Mouse (Mus musculus) forebrain, embryonic 10.5 days (tissue): ENCODE measurements around the gene Trio. TPM values are rescaled to one million over a fixed set of nuclear protein-coding genes. Genes with fewer than 3 reads are reported as not detected.

ENCODE experiments used
- DNase-seq: peaks from one replicate; pipeline ENCODE4 v3.0.0-alpha.2; 2017; ENCODE audit warnings: low spot score; ENCODE audit errors: extremely low spot score
- H3K27ac ChIP-seq: fragments of 300-500 bp; sonication (generic); 2 replicates; pipeline ENCODE4 v1.5.1; 2016; ENCODE audit warnings: mild to moderate bottlenecking
- H3K27me3 ChIP-seq: fragments of 300-500 bp; sonication (generic); 2 replicates; pipeline ENCODE4 v1.6.1; 2016; ENCODE audit warnings: mild to moderate bottlenecking; ENCODE audit not compliant: poor library complexity, severe bottlenecking
- H3K36me3 ChIP-seq: fragments of 300-500 bp; sonication (generic); replicated peaks from 2 replicates; pipeline ENCODE4 v1.6.1; 2016; ENCODE audit warnings: mild to moderate bottlenecking, moderate library complexity
- H3K4me1 ChIP-seq: fragments of 300-500 bp; sonication (generic); 2 replicates; pipeline ENCODE4 v1.6.1; 2016
- H3K4me3 ChIP-seq: fragments of 300-500 bp; sonication (generic); 2 replicates; pipeline ENCODE4 v1.5.1; 2016; ENCODE audit warnings: mild to moderate bottlenecking, moderate library complexity
- H3K9me3 ChIP-seq: fragments of 300-500 bp; sonication (generic); 2 replicates; pipeline ENCODE4 v1.6.1; 2016; ENCODE audit warnings: mild to moderate bottlenecking, moderate library complexity
- WGBS: fragments of 180-500 bp; shearing (Covaris S2); methylation state at CpG from one replicate; pipeline ENCODE4 v1.1.7; 2016; 5-methylcytosine and 5-hydroxymethylcytosine counted together
- polyA plus RNA-seq: library from polyadenylated mRNA; unstranded; fragments of >200 nt; fragmentation: Nextera tagmentation; extraction: Ambion mirVana; gene quantifications from 2 replicates; pipeline ENCODE4 v1.2.1, GENCODE M21; 2016

Gene Trio
- polyA plus RNA-seq, 1 experiment from 2014 or later, result 29.2 TPM

- Histone ChIP-seq H3K4me3 (no peak overlapping the region), H3K4me1 (peaks cover 45% of the 10 kb centered on the region)
- WGBS, result 96% methylated on average over 9 of the region's 9 CpGs
Measured at GRCm38 (mm10) chr15:27949196-27949595, 76.5 kb downstream of the Trio start.

GRCm38 (mm10) chr15:27947880-27948279 lies 77.8 kb downstream of the Trio start:
- Histone ChIP-seq H3K4me1 (peaks cover 45% of the 10 kb centered on the region), H3K9me3 (no peaks in the 10 kb centered on the region), H3K36me3 (no peaks in the 10 kb centered on the region), H3K4me3 (no peak overlapping the region), H3K27me3 (no peaks in the 10 kb centered on the region), H3K27ac (no peak overlapping the region)
- no peak for DNase-seq
- WGBS, result 86% methylated on average over 3 of the region's 3 CpGs

More at GRCm38 (mm10) chr15:27949196-27949595, 76.5 kb downstream of the Trio start:
- no peak overlapping the region for H3K27ac ChIP-seq
- no peaks in the 10 kb centered on the region for H3K9me3 ChIP-seq
- no peaks in the 10 kb centered on the region for H3K36me3 ChIP-seq
- DNase-seq, result no peak
- H3K27me3 ChIP-seq, result no peaks in the 10 kb centered on the region

GRCm38 (mm10) chr15:27945570-27945969 lies 80.1 kb downstream of the Trio start:
- peaks cover 60% of the 10 kb centered on the region for H3K4me1 ChIP-seq
- 84% methylated on average over 9 of the region's 9 CpGs for WGBS
- DNase-seq, result no peak
- no peaks in the 10 kb centered on the region for H3K9me3 ChIP-seq
- no peaks in the 10 kb centered on the region for H3K27me3 ChIP-seq
- no peak overlapping the region for H3K27ac ChIP-seq
- H3K4me3 ChIP-seq, result no peak overlapping the region
- no peaks in the 10 kb centered on the region for H3K36me3 ChIP-seq

GRCm38 (mm10) chr15:27944898-27945297 lies 80.8 kb downstream of the Trio start:
- no peaks in the 10 kb centered on the region for H3K9me3 ChIP-seq
- no peak for DNase-seq
- H3K4me3 ChIP-seq, result no peak overlapping the region
- WGBS, result 91% methylated on average over 11 of the region's 11 CpGs
- peaks cover 67% of the 10 kb centered on the region for H3K4me1 ChIP-seq
- H3K27ac ChIP-seq, result no peak overlapping the region
- no peaks in the 10 kb centered on the region for H3K36me3 ChIP-seq
- H3K27me3 ChIP-seq, result no peaks in the 10 kb centered on the region

DNA sequence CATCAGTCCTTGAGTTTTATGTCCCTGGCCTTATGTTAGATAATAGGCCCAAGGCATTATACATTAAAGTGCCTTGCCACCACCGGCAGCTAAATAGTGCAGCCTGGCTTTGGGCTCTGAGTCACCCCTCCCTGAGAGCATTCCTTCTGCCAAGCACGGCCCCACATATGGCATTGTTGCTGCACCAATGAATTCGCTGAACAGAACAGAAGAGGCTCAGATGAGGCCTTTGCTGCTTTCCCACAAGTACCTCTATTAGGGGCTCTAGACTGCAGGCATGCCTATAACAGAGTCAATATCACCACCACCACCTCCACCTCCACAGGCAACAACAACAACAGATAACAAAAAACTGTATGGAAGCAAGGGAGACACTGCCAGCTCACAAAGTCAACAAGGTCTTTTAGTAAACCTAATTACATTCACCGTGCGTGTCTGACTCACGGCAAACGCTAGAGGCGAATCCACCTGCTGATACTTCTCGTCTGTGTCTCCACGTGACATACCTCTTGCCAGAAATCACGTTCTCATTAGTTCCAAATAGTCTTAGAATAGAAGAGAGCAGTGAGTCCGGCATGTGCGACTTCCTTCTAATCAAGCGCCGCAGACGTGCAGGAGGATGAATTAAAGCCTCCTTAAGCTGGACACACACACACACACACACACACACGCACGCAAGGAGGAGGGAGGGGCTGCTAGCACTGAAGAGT lies 82.0 kb downstream of the Trio start:
- H3K27me3 ChIP-seq, result no peaks in the 10 kb centered on the region
- no peak for DNase-seq
- peaks cover 78% of the 10 kb centered on the region for H3K4me1 ChIP-seq
- H3K4me3 ChIP-seq, result no peak overlapping the region
- 54% methylated on average over 18 of the region's 18 CpGs for WGBS
- H3K27ac ChIP-seq, result peak overlapping the region; percentile 62; the same call in 1 of the 2 replicates
- no peaks in the 10 kb centered on the region for H3K36me3 ChIP-seq
- no peaks in the 10 kb centered on the region for H3K9me3 ChIP-seq

DNA sequence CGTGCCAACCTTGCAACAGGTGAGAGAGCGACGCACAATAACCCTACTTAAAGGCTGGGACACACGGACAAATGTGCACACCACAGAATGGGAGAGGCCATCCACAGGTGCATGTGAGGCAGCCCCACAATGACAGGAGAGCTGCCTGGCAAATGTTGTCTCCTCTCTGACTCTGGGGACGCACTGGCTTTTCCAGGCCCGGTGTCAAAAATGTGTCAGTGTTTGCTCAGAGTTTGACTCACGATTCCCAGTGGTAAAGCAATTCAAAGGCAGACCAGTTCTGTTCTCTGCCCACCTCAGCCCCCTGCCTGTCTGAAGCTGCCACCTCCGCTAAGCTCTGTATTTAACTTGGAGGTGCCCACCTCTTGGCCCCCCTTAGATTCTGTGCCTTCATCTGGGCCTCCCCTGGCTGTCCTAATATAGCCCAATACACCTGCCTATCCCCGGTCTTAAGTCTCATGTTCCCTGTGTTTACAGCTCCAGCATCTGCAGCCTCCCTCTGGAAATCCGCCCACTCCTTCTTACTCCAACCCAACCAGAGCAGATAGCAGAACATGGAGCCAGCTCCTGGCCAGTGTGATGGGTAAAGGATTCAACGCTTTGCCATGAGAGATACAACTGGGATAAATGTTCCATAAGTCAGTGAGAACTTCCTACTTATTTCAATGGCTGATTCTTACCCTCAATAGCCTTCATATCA lies 83.3 kb downstream of the Trio start:
- Histone ChIP-seq H3K9me3 (no peaks in the 10 kb centered on the region), H3K27ac (no peak overlapping the region), H3K27me3 (no peaks in the 10 kb centered on the region), H3K4me1 (peaks cover 91% of the 10 kb centered on the region), H3K36me3 (no peaks in the 10 kb centered on the region), H3K4me3 (no peak overlapping the region)
- WGBS, result 87% methylated on average over 11 of the region's 11 CpGs
- no peak for DNase-seq

- H3K36me3 ChIP-seq, result no peaks in the 10 kb centered on the region
- no peak overlapping the region; the same call in 1 of the 2 replicates for H3K27ac ChIP-seq
- DNase-seq, result no peak
- peaks cover 98% of the 10 kb centered on the region for H3K4me1 ChIP-seq
- H3K27me3 ChIP-seq, result no peaks in the 10 kb centered on the region
- 85% methylated on average over 8 of the region's 8 CpGs for WGBS
- no peaks in the 10 kb centered on the region for H3K9me3 ChIP-seq
- H3K4me3 ChIP-seq, result no peak overlapping the region
Measured at GRCm38 (mm10) chr15:27941441-27941840, 84.2 kb downstream of the Trio start.

GRCm38 (mm10) chr15:27941020-27941419 lies 84.6 kb downstream of the Trio start:
- Histone ChIP-seq H3K4me3 (no peak overlapping the region), H3K27me3 (no peaks in the 10 kb centered on the region), H3K27ac (no peak overlapping the region), H3K36me3 (no peaks in the 10 kb centered on the region), H3K4me1 (peaks cover 98% of the 10 kb centered on the region), H3K9me3 (no peaks in the 10 kb centered on the region)
- WGBS, result 88% methylated on average over 8 of the region's 8 CpGs
- DNase-seq, result no peak

- WGBS, result 79% methylated on average over 4 of the region's 4 CpGs
Measured at GRCm38 (mm10) chr15:27940032-27940431, 85.6 kb downstream of the Trio start.

DNA sequence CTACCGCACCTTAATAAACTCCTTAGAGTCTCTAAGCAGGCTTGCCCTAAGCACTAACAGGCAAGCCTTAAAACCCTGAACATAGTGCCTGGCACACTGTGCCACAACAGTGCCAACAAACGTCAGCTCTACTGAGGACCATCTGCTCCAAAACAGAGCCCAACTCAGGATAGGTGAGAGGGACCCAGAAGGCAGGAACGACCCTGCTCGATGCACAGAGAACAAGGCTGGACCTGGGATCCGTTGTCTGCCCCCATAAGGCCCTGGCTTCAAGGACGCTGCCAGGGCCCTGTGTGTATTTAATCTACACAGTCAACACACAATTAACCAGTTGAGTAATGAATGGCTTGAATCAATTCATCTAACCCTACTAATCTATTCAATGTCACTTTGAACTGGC lies 86.8 kb downstream of the Trio start:
- no peaks in the 10 kb centered on the region for H3K9me3 ChIP-seq
- H3K4me3 ChIP-seq, result peak overlapping the region; percentile 50; the same call in 1 of the 2 replicates
- peak overlapping the region; percentile 90 for H3K27ac ChIP-seq
- H3K4me1 ChIP-seq, result peaks cover 88% of the 10 kb centered on the region
- WGBS, result 38% methylated on average over 6 of the region's 6 CpGs
- no peaks in the 10 kb centered on the region for H3K36me3 ChIP-seq
- H3K27me3 ChIP-seq, result no peaks in the 10 kb centered on the region
- DNase-seq, result no peak

More at GRCm38 (mm10) chr15:27940032-27940431, 85.6 kb downstream of the Trio start:
- Histone ChIP-seq H3K27ac (no peak overlapping the region), H3K9me3 (no peaks in the 10 kb centered on the region), H3K36me3 (no peaks in the 10 kb centered on the region), H3K4me1 (peaks cover 98% of the 10 kb centered on the region), H3K27me3 (no peaks in the 10 kb centered on the region), H3K4me3 (no peak overlapping the region)
- no peak for DNase-seq

GRCm38 (mm10) chr15:27937861-27938833 lies 87.5 kb downstream of the Trio start:
- Histone ChIP-seq H3K4me3 (peak overlapping the region; percentile 50), H3K4me1 (peaks cover 88% of the 10 kb centered on the region), H3K9me3 (no peaks in the 10 kb centered on the region), H3K27ac (peak overlapping the region; percentile 90), H3K36me3 (no peaks in the 10 kb centered on the region), H3K27me3 (no peaks in the 10 kb centered on the region)
- 15% methylated on average over 24 of the region's 24 CpGs for WGBS
- no peak for DNase-seq

GRCm38 (mm10) chr15:27937003-27937860 lies 88.4 kb downstream of the Trio start:
- WGBS, result 11% methylated on average over 20 of the region's 20 CpGs
- Histone ChIP-seq H3K9me3 (no peaks in the 10 kb centered on the region), H3K4me1 (peaks cover 79% of the 10 kb centered on the region), H3K27me3 (no peaks in the 10 kb centered on the region), H3K36me3 (no peaks in the 10 kb centered on the region), H3K27ac (peak overlapping the region; percentile 90), H3K4me3 (peak overlapping the region; percentile 50)
- DNase-seq, result peak; percentile 86
